Mouse (Mus musculus) kidney, adult 2 months (tissue): Measurements from ENCODE around the gene Actbl2. TPM values are rescaled to one million over a fixed set of nuclear protein-coding genes. Genes with fewer than 3 reads are reported as not detected.

Experiments used
- DNase-seq: peaks from one replicate; pipeline ENCODE4 v3.0.0; 2021
- H3K27ac ChIP-seq: fragments of 200-500 bp; 2 replicates; pipeline ENCODE4 v1.5.1; 2012; ENCODE audit warnings: low read depth, low read length, control low read depth, inconsistent platforms; ENCODE audit not compliant: insufficient read depth
- H3K27me3 ChIP-seq: fragments of 200-500 bp; replicated peaks from 2 replicates; pipeline ENCODE4 v1.6.1; 2012; ENCODE audit warnings: mild to moderate bottlenecking, moderate library complexity, low read length, inconsistent platforms; ENCODE audit not compliant: control insufficient read depth, insufficient read depth
- H3K36me3 ChIP-seq: fragments of 200-500 bp; 2 replicates; pipeline ENCODE4 v1.6.1; 2012; ENCODE audit warnings: mild to moderate bottlenecking, moderate library complexity, low read length, inconsistent platforms; ENCODE audit not compliant: control insufficient read depth, insufficient read depth
- H3K4me1 ChIP-seq: fragments of 200-500 bp; 2 replicates; pipeline ENCODE4 v1.6.1; 2011; ENCODE audit warnings: low read length; ENCODE audit not compliant: control insufficient read depth, insufficient read depth
- H3K4me3 ChIP-seq: fragments of 200-500 bp; 2 replicates; pipeline ENCODE4 v1.5.1; 2011; ENCODE audit warnings: mild to moderate bottlenecking, low read depth, low read length, control low read depth; ENCODE audit not compliant: insufficient read depth
- CTCF ChIP-seq: fragments of 200-500 bp; conservative IDR thresholded peaks from 2 replicates; pipeline ENCODE4 v1.5.1; 2011; ENCODE audit warnings: low read depth, mild to moderate bottlenecking, control low read depth, low read length, moderate library complexity, mixed read lengths; ENCODE audit not compliant: insufficient read depth, insufficient read length
- POLR2A ChIP-seq: fragments of 200-500 bp; IDR thresholded peaks from one replicate; pipeline ENCODE4 v1.6.1; 2011; ENCODE audit warnings: low read depth, low read length, control low read depth
- WGBS: fragments of 180-500 bp; shearing (Covaris S2); methylation state at CpG from one replicate; pipeline ENCODE4 v1.1.7; 2018; 5-methylcytosine and 5-hydroxymethylcytosine counted together
- polyA plus RNA-seq: library from polyadenylated mRNA; depleted of rRNA; stranded (reverse); fragments of >200 nt; gene quantifications from 2 replicates; pipeline ENCODE4 v1.2.3, GENCODE M21; 2012

Actbl2 gene
- polyA plus RNA-seq, 1 experiment, result not detected

GRCm38 (mm10) chr13:111268992-111269391 lies 14.2 kb downstream of the Actbl2 start:
- Histone ChIP-seq H3K27me3 (no peaks in the 10 kb centered on the region), H3K36me3 (no peaks in the 10 kb centered on the region), H3K4me3 (no peak overlapping the region), H3K27ac (no peak overlapping the region), H3K4me1 (no peaks in the 10 kb centered on the region)
- no peak for DNase-seq
- no peak for TF ChIP-seq CTCF
- no peak for TF ChIP-seq POLR2A
- 96% methylated on average over 5 of the region's 5 CpGs for WGBS

GRCm38 (mm10) chr13:111269789-111270335 lies 15.0 kb downstream of the Actbl2 start:
- H3K36me3 ChIP-seq, result no peaks in the 10 kb centered on the region
- H3K4me3 ChIP-seq, result no peak overlapping the region
- no peak for DNase-seq
- H3K27me3 ChIP-seq, result no peaks in the 10 kb centered on the region
- 53% methylated on average over 13 of the region's 13 CpGs for WGBS
- H3K27ac ChIP-seq, result no peak overlapping the region
- no peak for TF ChIP-seq POLR2A
- TF ChIP-seq CTCF, result no peak
- H3K4me1 ChIP-seq, result no peaks in the 10 kb centered on the region

GRCm38 (mm10) chr13:111271868-111272267 lies 17.1 kb downstream of the Actbl2 start:
- no peaks in the 10 kb centered on the region for H3K4me1 ChIP-seq
- DNase-seq, result no peak
- H3K4me3 ChIP-seq, result no peak overlapping the region
- no peak for TF ChIP-seq POLR2A
- TF ChIP-seq CTCF, result no peak
- H3K27ac ChIP-seq, result no peak overlapping the region
- H3K36me3 ChIP-seq, result no peaks in the 10 kb centered on the region
- no peaks in the 10 kb centered on the region for H3K27me3 ChIP-seq
- 72% methylated on average over 8 of the region's 8 CpGs for WGBS

- peak; percentile 36 for DNase-seq
- TF ChIP-seq CTCF, result no peak
- TF ChIP-seq POLR2A, result no peak
- 69% methylated on average over 10 of the region's 10 CpGs for WGBS
Observed at GRCm38 (mm10) chr13:111286461-111287385, 31.9 kb downstream of the Actbl2 start.

GRCm38 (mm10) chr13:111291161-111291957 lies 36.5 kb downstream of the Actbl2 start:
- 59% methylated on average over 17 of the region's 17 CpGs for WGBS
- Histone ChIP-seq H3K36me3 (no peaks in the 10 kb centered on the region), H3K4me1 (no peaks in the 10 kb centered on the region; the same call in 1 of the 2 replicates), H3K27me3 (no peaks in the 10 kb centered on the region), H3K27ac (no peak overlapping the region), H3K4me3 (no peak overlapping the region)
- TF ChIP-seq POLR2A (no peak), CTCF (no peak)
- DNase-seq, result no peak

More at GRCm38 (mm10) chr13:111286461-111287385, 31.9 kb downstream of the Actbl2 start:
- Histone ChIP-seq H3K36me3 (no peaks in the 10 kb centered on the region), H3K27me3 (no peaks in the 10 kb centered on the region), H3K4me3 (no peak overlapping the region), H3K27ac (no peak overlapping the region), H3K4me1 (no peaks in the 10 kb centered on the region; the same call in 1 of the 2 replicates)

- WGBS, result 36% methylated on average over 7 of the region's 7 CpGs
- H3K27ac ChIP-seq, result no peak overlapping the region
- DNase-seq, result peak; percentile 16
Observed at GRCm38 (mm10) chr13:111291958-111292493, 37.2 kb downstream of the Actbl2 start.

More at GRCm38 (mm10) chr13:111291958-111292493, 37.2 kb downstream of the Actbl2 start:
- no peak for TF ChIP-seq POLR2A
- no peak for TF ChIP-seq CTCF
- no peaks in the 10 kb centered on the region for H3K4me1 ChIP-seq
- H3K27me3 ChIP-seq, result no peaks in the 10 kb centered on the region
- H3K36me3 ChIP-seq, result no peaks in the 10 kb centered on the region
- H3K4me3 ChIP-seq, result no peak overlapping the region
